Mouse (Mus musculus): ENCODE results near the gene Oas1g. TPM values are rescaled to one million over a fixed set of nuclear protein-coding genes. Genes with fewer than 3 reads are reported as not detected.
A peak's percentile ranks its signal among the peaks of the same experiment; 100 is the strongest.

Gene Oas1g
- polyA plus RNA-seq, 1 experiment from 2014 or later: 1.2 TPM

- Histone ChIP-seq H3K4me3 (ENCODE audit: low read depth, low read length) (no peak overlapping the region), H3K4me2 (ENCODE audit: low read length) (no peak overlapping the region), H3K27me3 (replicated peaks; ENCODE audit: control insufficient read depth, insufficient read depth, low read length) (no peaks in the 10 kb centered on the region), H3K36me3 (ENCODE audit: control insufficient read depth, insufficient read depth, low read length) (no peaks in the 10 kb centered on the region), H3K4me1 (replicated peaks; ENCODE audit: control insufficient read depth, insufficient read depth, low read length) (no peaks in the 10 kb centered on the region), H3K9ac (ENCODE audit: low read length) (no peak overlapping the region), H3K27ac (ENCODE audit: low read depth) (no peak overlapping the region), H3K9me3 (ENCODE audit: control insufficient read depth, low read length) (0 out of 2 replicates have a peak, but pooled peaks cover 5% of the 10 kb centered on the region)
- ATAC-seq (replicated peaks; ENCODE audit: low FRiP score, low TSS enrichment, low read depth) (no peak), DNase-seq (ENCODE audit: low spot score) (no peak)
- 64% methylated on average over 3 of the region's 3 CpGs for WGBS
Measured at GRCm38 (mm10) chr5:120849601-120850136, 37.7 kb downstream of the Oas1g start.

GRCm38 (mm10) chr5:120847067-120847466 lies 40.3 kb downstream of the Oas1g start, which contains the start of gene Oas1f:
Oas1f (plus strand) TSS chr5:120847367.
- Histone ChIP-seq H3K9ac (ENCODE audit: low read length) (no peak within 1 kb of the TSS), H3K4me1 (replicated peaks; ENCODE audit: control insufficient read depth, insufficient read depth, low read length) (no peaks in the 10 kb centered on the region), H3K4me3 (ENCODE audit: low read depth, low read length) (no peak within 1 kb of the TSS), H3K27ac (ENCODE audit: low read depth) (no peak within 1 kb of the TSS), H3K9me3 (ENCODE audit: control insufficient read depth, low read length) (no peaks in the 10 kb centered on the region), H3K4me2 (ENCODE audit: low read length) (no peak within 1 kb of the TSS), H3K36me3 (ENCODE audit: control insufficient read depth, insufficient read depth, low read length) (no peaks in the 10 kb centered on the region), H3K27me3 (replicated peaks; ENCODE audit: control insufficient read depth, insufficient read depth, low read length) (no peaks in the 10 kb centered on the region)
- DNase-seq (ENCODE audit: low spot score): no peak
- whole genome bisulfite sequencing: 43% methylated on average over 4 of the region's 4 CpGs
- no peak for ATAC-seq (replicated peaks; ENCODE audit: low FRiP score, low TSS enrichment, low read depth)

GRCm38 (mm10) chr5:120844713-120845112 lies 42.7 kb downstream of the Oas1g start:
- Histone ChIP-seq H3K4me2 (ENCODE audit: low read length) (no peak overlapping the region), H3K4me3 (ENCODE audit: low read depth, low read length) (no peak overlapping the region), H3K36me3 (ENCODE audit: control insufficient read depth, insufficient read depth, low read length) (no peaks in the 10 kb centered on the region), H3K27ac (ENCODE audit: low read depth) (no peak overlapping the region), H3K9ac (ENCODE audit: low read length) (no peak overlapping the region), H3K27me3 (replicated peaks; ENCODE audit: control insufficient read depth, insufficient read depth, low read length) (no peaks in the 10 kb centered on the region), H3K9me3 (ENCODE audit: control insufficient read depth, low read length) (no peaks in the 10 kb centered on the region), H3K4me1 (replicated peaks; ENCODE audit: control insufficient read depth, insufficient read depth, low read length) (no peaks in the 10 kb centered on the region)
- ATAC-seq (replicated peaks; ENCODE audit: low FRiP score, low TSS enrichment, low read depth): no peak
- 67% methylated on average over 3 of the region's 3 CpGs for WGBS
- no peak for DNase-seq (ENCODE audit: low spot score)

- H3K4me1 ChIP-seq (replicated peaks; ENCODE audit: control insufficient read depth, insufficient read depth, low read length): no peaks in the 10 kb centered on the region
- H3K27me3 ChIP-seq (replicated peaks; ENCODE audit: control insufficient read depth, insufficient read depth, low read length): 0 out of 2 replicates have a peak, but pooled peaks cover 2% of the 10 kb centered on the region
- no peak overlapping the region for H3K4me2 ChIP-seq (ENCODE audit: low read length)
- H3K27ac ChIP-seq (ENCODE audit: low read depth): no peak overlapping the region
- H3K9me3 ChIP-seq (ENCODE audit: control insufficient read depth, low read length): no peaks in the 10 kb centered on the region
- no peak overlapping the region for H3K9ac ChIP-seq (ENCODE audit: low read length)
- DNase-seq (ENCODE audit: low spot score) (peak; percentile 75), ATAC-seq (replicated peaks; ENCODE audit: low FRiP score, low TSS enrichment, low read depth) (no peak)
- no peak overlapping the region for H3K4me3 ChIP-seq (ENCODE audit: low read depth, low read length)
- H3K36me3 ChIP-seq (ENCODE audit: control insufficient read depth, insufficient read depth, low read length): no peaks in the 10 kb centered on the region
- WGBS: 8% methylated on average over 8 of the region's 8 CpGs
Measured at GRCm38 (mm10) chr5:120836731-120837585, 50.5 kb downstream of the Oas1g start.

GRCm38 (mm10) chr5:120833335-120834280 lies 53.8 kb downstream of the Oas1g start:
- Histone ChIP-seq H3K27ac (ENCODE audit: low read depth) (no peak overlapping the region), H3K9ac (ENCODE audit: low read length) (no peak overlapping the region), H3K36me3 (ENCODE audit: control insufficient read depth, insufficient read depth, low read length) (no peaks in the 10 kb centered on the region), H3K27me3 (replicated peaks; ENCODE audit: control insufficient read depth, insufficient read depth, low read length) (0 out of 2 replicates have a peak, but pooled peaks cover 2% of the 10 kb centered on the region), H3K4me2 (ENCODE audit: low read length) (no peak overlapping the region), H3K4me1 (replicated peaks; ENCODE audit: control insufficient read depth, insufficient read depth, low read length) (no peaks in the 10 kb centered on the region), H3K4me3 (ENCODE audit: low read depth, low read length) (no peak overlapping the region), H3K9me3 (ENCODE audit: control insufficient read depth, low read length) (no peaks in the 10 kb centered on the region)
- ATAC-seq (replicated peaks; ENCODE audit: low FRiP score, low TSS enrichment, low read depth) (no peak), DNase-seq (ENCODE audit: low spot score) (peak; percentile 52)
- WGBS: 12% methylated on average over 17 of the region's 17 CpGs

GRCm38 (mm10) chr5:120831031-120831430 lies 56.4 kb downstream of the Oas1g start:
- Histone ChIP-seq H3K4me3 (ENCODE audit: low read depth, low read length) (no peak overlapping the region), H3K4me2 (ENCODE audit: low read length) (no peak overlapping the region), H3K27me3 (replicated peaks; ENCODE audit: control insufficient read depth, insufficient read depth, low read length) (0 out of 2 replicates have a peak, but pooled peaks cover 2% of the 10 kb centered on the region), H3K4me1 (replicated peaks; ENCODE audit: control insufficient read depth, insufficient read depth, low read length) (no peaks in the 10 kb centered on the region), H3K27ac (ENCODE audit: low read depth) (no peak overlapping the region), H3K36me3 (ENCODE audit: control insufficient read depth, insufficient read depth, low read length) (no peaks in the 10 kb centered on the region), H3K9ac (ENCODE audit: low read length) (no peak overlapping the region), H3K9me3 (ENCODE audit: control insufficient read depth, low read length) (no peaks in the 10 kb centered on the region)
- DNase-seq (ENCODE audit: low spot score) (no peak), ATAC-seq (replicated peaks; ENCODE audit: low FRiP score, low TSS enrichment, low read depth) (no peak)
- 88% methylated on average over 4 of the region's 4 CpGs for WGBS

Small RNA genes within 50 kb of the gene (microRNA-seq; reads per million reads assigned to microRNA genes)
- not detected for gene Gm22907

Other genes starting within 250 kb of the Oas1g start
- gene Rasal1, start 238.8 kb downstream of the Oas1g start, polyA plus RNA-seq (2014; fragmentation: Nextera tagmentation; extraction: Ambion mirVana): 0.15 and 0.50 TPM in 2 replicates
- 3.7 and 4.0 TPM in 2 replicates for gene Dtx1, start 175.7 kb downstream of the Oas1g start, polyA plus RNA-seq (2014; fragmentation: Nextera tagmentation; extraction: Ambion mirVana)
- gene Oas2, start 137.8 kb downstream of the Oas1g start, polyA plus RNA-seq (2014; fragmentation: Nextera tagmentation; extraction: Ambion mirVana): 0.26 and 0.50 TPM in 2 replicates
- gene Oas3, start 110.0 kb downstream of the Oas1g start, polyA plus RNA-seq (2014; fragmentation: Nextera tagmentation; extraction: Ambion mirVana): 0.49 and 0.60 TPM in 2 replicates
- gene Oas1e, start 92.1 kb downstream of the Oas1g start, polyA plus RNA-seq (2014; fragmentation: Nextera tagmentation; extraction: Ambion mirVana): not detected in 2 replicates
- 0.70 and 0.79 TPM in 2 replicates for gene Oas1c, start 75.1 kb downstream of the Oas1g start, polyA plus RNA-seq (2014; fragmentation: Nextera tagmentation; extraction: Ambion mirVana)
- gene Oas1f, start 40.2 kb downstream of the Oas1g start, polyA plus RNA-seq (2014; fragmentation: Nextera tagmentation; extraction: Ambion mirVana): not detected in 2 replicates
- gene Oas1h, start 26.2 kb downstream of the Oas1g start, polyA plus RNA-seq (2014; fragmentation: Nextera tagmentation; extraction: Ambion mirVana): not detected in 2 replicates
- 6.0 and 6.6 TPM in 2 replicates for gene Oas1a, start 19.9 kb upstream of the Oas1g start, polyA plus RNA-seq (2014; fragmentation: Nextera tagmentation; extraction: Ambion mirVana)
- 0.11 TPM in 1 of 2 replicates, not detected in the other for gene Oas1d, start 26.9 kb upstream of the Oas1g start, polyA plus RNA-seq (2014; fragmentation: Nextera tagmentation; extraction: Ambion mirVana)
- 0.11 and 0.19 TPM in 2 replicates for gene Rph3a, start 122.5 kb upstream of the Oas1g start, polyA plus RNA-seq (2014; fragmentation: Nextera tagmentation; extraction: Ambion mirVana)

Data from intestine, embryonic 14.5 days (tissue).